Mouse (Mus musculus) forelimb bud, embryonic 11.5 days (tissue): Measurements from ENCODE around the gene Uvrag.
"Not testable (repeated sequence)": the region's sequence is repeated elsewhere in the genome, so short reads cannot be mapped to it uniquely, and the experiment has no call there.

ENCODE experiments used
- DNase-seq: peaks from one replicate; pipeline ENCODE4 v3.0.0-alpha.2; 2012; ENCODE audit warnings: low read depth, low spot score

The Uvrag gene

DNA sequence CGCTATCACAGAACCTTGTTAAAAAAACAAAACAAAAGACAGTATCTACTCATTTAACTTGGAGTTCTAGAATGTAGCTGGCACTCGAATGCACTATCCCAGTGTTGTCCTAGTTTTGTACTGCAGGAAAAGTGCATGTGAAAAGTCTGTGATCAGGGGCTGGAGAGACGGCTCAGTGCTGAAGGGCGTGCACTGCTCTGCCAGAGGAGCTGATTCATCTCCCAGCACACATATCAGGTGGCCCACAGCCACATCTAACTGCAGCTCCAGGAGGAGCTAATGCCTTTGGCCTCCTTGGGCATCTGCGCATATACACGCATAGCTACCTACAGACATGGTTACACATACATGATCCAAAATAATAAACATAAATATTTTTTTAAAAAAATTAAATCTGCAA lies 159.5 kb downstream of the Uvrag start:
- no peak for DNase-seq

DNA sequence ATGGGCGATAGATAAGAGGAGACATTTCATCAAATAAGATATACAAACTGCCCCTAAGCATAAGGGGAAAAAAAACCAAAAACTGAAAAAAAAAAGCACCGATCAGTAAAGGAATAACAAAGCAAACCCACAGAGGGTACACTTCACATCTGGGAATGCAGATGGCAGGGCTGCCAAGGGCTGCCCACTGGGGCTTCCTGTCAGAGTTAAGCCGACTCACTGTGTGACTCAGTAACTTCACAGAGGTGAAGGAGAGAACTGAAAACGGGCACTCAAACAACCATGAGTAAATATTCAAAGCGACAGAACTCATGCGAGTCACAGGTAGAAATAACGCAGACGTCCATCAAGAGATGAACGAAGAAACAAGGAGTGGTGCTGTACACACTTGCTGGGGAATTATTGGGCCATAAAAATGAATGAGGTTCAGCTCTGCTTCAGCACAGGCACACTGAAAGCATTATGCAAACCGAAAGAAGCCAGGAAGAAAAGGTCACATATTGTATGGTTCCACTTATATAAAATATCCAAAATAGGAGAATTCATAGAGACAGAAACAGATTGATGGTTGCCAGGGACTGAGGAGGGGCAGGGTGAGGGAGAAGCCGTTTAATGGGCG lies 164.0 kb downstream of the Uvrag start:
- no peak for DNase-seq

DNA sequence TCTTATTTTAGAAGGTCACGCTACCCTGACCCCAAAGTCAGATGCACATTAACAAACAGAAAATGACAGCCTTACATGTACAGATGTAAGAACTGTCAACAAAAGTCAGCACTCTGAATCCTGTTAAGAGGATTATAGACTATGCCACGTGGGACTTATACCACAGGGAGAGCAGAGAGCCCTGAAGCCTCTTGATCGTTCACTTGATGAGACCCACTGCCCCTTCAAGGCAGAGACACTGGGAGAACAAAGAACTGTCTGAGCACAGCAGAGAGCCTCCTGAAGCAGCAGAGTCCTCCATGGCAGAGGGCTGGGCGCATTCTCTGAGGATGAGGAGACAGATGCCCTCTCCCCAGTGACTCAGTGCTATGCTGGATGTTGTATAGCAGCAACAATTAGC lies 166.4 kb downstream of the Uvrag start:
- DNase-seq: no peak

DNA sequence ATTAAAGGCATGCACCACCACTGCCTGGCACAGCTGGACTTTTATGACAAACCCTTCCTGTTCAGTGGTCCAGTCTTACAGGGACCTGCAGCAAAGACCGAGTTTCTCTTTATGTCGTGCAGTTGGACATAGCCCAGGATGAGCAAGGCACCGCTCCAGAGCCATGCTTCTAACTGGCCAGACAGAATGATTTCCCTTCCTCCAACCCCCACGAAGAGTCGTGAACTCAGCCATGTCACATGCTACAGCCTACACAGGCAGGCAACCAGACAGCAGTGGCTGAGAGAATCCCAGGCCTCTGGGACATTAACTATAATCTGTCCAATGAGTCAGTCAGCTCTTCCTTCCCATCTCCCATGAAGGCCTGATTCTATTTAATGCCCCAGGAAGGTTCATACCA lies 170.2 kb downstream of the Uvrag start:
- DNase-seq: no peak

DNA sequence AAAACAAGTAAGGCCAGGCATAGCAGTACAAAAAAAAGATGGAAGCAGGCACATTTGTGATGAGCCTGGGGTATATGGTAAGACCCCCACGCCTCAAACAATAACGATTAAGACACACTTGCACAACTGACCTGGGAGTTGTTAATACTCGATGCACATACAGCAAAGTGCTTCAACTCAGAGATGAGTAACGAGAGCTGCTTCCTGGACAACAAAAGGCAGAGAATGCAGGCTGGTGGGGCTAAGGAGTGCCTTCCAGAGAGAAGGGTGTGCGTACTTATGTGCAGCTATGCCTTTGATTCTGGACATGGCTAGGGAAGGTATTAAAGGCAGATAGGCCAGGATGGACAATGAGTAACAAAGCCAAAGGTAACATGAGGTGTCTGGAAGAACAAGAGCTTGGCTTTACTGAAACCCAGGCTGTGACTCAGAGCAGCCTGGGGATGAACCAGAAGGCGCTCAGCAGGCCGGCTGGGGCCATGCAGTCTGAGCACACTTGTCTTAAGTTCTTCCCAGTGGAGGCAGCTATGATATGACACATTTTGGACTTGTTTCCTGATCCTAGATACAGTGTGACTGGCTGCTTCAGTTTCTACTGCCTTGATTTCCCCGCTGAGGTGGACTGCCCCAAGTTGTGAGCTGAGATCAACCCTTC lies 172.1 kb downstream of the Uvrag start:
- DNase-seq: no peak

DNA sequence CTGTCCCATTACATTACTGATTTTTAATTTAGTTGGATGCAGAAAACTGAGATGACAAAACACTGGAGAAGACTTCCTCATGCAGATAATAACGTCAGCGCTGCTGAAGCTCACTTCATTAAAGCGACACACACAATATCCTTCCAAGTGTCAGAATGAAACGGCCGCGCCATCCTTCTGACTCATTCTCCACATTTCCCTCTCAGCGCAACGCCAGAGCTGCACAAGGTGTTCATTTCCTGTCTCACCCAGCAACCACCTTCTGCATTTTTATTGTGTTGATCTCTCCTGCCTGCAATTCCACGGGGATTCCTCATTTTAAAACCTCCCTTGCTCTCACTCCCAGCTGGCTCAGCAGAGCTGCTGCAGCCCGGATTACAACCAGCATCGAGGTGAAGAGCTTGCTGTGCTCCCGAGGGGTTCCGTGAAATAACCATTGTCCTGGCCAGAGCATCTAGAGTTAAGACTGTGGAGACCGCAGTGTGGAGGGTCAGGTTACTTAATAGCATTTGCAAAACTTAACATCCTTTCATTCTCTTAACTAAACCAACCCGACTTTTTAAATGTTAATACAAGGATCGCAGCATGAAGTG lies 172.8 kb downstream of the Uvrag start:
- peak; percentile 52 for DNase-seq

DNA sequence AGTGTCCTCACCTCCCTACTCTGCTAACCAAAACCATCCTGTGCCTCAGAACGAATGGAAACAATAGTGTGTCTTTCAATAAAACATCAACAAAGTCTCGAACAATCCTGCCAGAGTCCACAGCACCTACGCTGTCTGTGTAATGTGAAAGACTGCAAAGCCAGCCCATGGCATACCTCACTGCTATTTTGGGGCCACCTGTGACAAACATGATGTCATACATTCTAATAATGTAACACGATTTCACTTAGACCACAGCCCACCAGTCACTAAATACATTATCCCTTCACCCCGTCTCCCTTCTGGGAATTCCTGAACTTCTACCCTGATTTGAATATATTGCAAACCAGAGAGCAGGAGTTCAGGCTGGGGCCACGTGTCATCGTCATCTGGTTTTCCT lies 173.3 kb downstream of the Uvrag start:
- DNase-seq: no peak

DNA sequence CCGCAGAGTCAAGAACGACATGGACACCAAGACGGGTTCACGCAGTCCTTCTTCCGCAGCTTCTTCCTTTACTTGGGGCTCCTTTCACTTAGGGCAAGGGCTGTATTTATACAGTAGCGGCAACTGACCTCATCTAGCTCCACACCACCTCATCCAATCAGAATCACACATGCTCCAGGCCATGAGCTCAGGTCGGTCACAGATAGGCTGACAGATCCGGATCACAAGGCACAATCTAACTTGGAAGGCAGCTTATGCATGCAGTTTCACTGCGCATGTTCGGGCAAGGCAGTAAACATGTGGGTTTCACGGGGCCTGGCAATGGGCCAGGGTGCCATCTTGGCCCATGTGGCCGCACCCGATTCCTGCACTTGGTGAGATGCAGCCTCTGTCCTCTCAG lies 177.4 kb downstream of the Uvrag start:
- not testable (repeated sequence) for DNase-seq

DNA sequence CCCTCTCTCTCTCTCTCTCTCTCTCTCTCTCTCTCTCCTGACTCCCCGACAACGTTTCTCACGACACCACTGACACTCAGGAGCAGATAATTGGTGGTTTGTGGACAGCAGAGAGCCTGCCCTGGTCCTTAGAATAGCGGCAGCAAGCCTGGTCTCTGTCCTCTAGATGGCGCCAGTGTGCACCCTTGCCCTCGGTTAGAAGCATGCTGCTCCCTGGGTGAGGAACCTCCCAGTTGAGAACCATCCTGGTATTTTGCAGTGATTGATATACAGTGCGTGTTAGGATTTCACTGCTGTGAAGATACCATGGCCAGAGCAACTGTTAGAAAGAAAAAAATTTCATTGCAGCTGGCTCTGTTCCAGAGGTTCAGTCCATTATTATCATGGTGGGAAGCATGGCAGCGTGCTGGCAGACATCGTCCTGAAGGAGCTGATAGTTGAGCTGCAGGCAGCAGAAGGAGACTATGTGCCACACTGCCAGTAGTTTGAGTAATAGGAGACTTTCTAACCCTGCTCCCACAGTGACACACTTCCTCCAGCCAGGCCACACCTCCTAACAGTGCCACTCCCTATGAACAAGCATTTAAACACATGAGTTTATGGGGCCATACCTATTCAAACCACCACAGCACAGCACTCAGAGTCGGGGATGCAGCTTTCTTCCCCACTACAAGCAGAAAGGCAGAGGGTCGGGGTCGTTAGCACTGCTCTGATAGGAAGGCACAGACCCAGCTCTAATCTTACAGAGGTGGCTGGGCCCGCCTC lies 178.2 kb downstream of the Uvrag start:
- DNase-seq: peak; percentile 72

DNA sequence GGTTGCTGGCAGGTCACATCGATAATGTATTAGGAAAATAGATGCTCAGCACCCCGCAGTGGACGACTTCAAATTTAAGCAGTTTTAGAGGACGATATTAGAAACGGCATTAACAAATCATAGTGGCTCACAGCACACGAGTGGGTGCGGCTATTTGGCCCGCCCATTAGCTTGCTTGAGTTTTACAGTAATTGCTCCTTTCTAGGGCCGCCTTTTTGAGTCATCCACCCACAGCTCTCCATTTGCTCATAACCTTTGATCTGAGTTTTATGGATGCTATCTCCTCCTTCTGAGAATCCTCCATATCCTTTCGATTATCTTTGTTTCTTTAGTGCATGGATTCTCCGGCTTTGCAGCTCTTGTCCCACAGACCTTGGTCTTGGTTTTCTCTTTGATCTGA lies 178.9 kb downstream of the Uvrag start:
- DNase-seq: no peak

DNA sequence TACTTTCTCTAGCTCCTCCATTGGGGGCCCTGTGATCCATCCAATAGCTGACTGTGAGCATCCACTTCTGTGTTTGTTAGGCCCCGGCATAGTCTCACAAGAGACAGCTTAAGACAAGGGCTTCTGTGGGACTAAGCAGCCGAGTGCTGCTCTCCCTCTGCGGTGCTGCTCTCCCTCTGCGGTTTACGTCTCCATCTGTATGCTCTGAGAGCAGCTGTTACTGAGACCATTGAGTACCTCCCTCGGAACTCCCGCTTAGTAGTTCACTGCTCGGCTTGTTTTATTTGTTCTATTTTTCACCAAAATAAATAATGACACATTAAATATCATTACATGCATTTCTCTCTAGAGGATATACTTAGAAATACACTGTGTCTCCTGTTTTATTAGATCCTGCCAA lies 180.7 kb downstream of the Uvrag start:
- no peak for DNase-seq

DNA sequence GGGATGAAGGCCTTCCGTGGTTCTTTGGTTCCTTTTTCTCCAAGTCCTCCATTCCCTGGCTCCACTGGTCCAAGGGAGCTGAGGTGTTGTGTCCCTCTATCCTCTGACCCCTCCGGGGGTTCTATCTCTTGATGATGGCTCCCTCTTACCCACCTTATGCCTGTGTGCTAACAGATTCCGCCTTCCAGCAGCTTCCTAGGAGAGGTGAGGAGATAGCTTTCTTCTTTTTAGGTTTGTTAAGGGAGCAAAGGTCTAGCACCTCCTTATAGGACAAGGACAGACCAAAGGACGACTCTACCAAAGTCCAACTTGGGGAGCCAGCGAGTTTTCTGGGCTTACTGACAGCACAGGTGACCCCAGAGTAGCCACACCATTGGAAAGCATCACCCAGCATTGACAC lies 181.7 kb downstream of the Uvrag start:
- DNase-seq: no peak

DNA sequence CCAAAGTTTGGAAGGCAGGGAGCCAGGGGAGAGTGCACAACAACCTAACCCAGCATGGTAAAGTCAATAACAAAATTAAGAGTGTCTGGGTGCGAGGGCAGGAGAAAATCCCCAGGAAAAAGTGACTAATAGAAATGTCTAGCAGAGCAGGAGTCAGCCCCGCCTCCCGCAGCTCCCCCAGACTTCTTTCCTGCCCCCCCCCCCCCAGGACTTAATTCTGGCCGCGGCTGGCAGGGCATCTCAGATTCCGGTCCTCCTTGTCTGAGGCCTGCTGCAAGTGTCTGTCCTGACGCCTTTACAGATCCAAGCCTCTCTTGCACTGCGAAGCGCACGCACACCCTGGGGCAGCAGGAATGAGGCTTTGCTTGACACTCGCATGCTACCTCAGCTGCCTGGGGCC lies 182.8 kb downstream of the Uvrag start:
- no peak for DNase-seq

DNA sequence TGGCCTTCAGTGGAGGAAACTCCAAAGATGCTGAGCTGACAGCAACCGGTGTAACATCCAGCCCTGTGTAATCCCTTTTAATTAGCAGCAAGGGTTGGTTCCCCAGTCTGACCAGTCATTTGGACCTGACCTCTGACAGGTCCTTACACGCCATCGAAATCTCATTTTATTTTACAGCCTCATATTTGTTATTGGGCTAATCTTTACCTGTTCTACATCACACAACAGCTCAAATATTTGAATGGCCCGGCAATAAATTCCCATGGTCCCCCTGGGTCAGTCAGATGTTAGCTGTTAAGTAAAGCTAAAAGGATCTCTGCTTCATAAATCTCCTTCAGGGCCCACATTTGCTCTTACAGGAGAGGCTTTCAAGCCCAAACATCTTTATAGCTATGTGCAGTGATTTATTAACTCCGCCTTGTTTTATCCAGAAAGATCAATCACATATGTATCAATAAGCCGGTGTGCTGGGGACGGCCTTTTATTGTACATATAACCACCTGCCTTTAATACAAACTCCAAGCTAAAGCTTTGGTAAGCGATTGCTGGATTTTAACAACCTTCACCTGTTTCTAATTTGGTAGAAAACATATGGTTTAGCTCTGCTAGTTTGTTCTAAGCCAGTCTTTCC lies 183.7 kb downstream of the Uvrag start:
- peak; percentile 95 for DNase-seq

DNA sequence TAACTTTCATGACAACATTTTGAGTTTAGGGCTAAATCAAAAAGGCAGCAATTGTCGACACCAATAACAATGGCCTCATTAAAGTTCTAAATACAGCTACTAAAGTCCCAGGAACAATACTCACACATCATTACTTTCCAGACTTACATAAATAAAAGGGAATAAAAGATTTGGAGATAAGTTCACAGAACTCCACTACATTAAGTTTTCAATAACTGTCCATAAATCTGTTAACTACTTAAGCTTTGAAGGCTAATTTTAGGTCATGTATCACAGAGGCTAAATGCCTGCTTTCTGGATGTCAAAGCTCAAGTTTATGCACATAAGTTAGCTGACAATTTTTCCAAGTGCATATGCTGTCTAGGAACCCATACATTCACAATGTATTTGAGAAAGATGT lies 184.3 kb downstream of the Uvrag start:
- peak; percentile 69 for DNase-seq

DNA sequence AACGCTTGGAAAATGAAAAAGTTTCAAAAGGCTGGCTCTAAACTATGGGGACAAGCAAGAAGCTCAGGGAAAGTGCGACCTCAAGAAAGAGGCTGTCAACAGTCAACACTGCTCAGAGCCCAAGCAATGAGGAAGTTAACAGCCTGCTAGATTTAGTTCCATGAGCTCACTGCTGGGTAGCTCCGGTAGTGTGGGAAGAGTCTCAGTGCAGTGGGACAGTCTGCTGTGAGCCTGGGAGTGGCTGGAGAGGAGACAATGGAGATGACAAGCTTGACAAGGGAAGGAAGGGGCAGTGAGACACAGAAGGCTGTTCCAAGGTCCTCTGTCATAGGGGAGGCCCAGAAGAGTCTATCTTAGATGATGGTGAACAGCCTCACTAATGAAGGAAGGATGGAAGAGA lies 187.3 kb downstream of the Uvrag start:
- DNase-seq: no peak

DNA sequence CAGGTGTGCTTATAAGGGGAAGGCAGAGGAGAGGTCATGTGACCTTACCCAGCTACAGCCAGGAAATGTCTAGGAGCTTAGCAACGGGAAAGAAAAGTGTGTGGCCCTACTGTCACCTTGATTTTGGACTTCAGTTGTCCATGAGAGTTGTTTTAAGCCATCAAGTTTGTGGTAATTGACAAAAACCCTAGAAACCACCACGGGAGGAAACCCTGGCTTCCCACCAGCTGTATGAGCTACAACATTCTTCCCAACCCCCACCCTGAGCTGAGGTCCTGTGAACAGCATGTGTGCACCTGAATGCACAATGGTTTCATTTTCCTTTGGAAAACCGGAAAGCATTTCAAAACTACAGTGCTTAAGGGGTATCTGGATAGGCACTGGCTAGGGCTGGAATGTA lies 196.0 kb downstream of the Uvrag start:
- DNase-seq: no peak

DNA sequence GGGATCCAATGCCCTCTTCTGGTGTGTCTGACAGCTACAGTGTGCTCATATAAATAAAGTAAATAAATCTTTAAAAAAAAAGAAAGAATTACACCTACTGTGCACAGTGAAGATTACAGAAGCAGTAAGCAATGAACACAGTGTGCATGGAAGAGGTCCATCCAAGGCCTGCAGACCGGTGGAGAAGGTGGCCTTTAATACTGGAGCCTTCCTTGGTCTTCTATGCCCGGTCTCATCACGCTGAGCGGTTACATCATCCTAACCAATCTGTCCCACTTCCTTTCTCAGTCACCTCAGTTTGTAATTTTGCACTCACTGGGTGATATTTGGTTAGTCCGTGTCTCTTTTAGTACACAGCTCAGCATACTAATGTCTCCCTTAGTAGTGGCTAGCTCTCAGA lies 197.3 kb downstream of the Uvrag start:
- DNase-seq: no peak

DNA sequence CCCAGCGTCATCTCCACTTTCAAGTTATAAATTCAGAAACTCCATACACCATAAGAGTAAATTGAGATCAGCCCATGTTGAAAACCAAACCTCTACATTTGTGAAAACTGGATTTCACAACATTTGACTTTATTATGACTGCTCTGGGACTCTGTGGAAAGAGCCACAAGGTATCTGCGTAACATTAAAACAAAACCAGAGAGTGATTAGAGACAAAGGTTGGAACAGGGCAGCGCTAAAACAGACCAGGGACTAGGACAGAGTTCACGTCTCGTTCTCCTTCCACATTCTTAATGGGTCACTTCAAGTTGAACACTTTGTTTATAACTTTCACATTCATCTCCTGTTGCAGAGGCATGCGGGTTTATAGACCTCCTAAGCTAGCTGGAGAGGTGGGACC lies 198.2 kb downstream of the Uvrag start:
- DNase-seq: no peak

DNA sequence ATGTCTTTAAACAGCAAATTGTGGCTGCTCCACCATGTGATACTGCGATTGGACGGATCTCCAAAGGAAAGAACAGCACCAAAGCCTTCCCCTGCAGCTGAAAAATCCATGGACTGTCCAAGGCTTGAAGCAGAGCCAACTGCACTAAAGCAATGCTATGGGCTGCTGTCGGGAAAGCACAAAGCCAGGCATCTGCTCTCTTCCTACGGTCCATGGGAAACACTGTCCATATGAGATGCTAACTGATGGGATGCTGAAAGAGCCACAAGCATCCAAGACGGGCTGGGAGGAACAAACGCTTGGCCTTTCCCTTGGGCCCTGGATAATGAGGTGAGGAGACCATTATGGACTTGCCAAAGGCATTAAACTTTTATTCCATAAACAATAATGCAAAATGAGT lies 201.7 kb downstream of the Uvrag start:
- no peak for DNase-seq

DNA sequence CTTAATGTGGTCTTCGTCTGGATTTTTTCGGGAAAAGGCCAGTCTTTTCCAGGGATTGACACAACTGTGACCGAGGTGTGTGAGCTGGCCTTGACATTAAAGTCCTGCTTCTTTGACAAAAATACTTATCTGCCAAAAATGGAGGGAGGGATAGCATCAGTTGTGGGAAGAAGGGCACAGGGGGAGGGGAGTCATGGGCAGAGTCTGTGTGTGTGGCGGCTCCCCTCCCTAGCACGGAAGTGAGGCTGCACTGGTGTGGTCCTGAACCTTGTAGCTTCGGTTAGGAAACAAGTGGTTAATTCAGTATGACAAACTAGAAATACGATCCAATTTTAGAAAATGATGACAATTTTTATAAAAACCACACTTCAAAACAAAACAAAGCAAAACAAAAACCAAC lies 202.3 kb downstream of the Uvrag start:
- DNase-seq: no peak

DNA sequence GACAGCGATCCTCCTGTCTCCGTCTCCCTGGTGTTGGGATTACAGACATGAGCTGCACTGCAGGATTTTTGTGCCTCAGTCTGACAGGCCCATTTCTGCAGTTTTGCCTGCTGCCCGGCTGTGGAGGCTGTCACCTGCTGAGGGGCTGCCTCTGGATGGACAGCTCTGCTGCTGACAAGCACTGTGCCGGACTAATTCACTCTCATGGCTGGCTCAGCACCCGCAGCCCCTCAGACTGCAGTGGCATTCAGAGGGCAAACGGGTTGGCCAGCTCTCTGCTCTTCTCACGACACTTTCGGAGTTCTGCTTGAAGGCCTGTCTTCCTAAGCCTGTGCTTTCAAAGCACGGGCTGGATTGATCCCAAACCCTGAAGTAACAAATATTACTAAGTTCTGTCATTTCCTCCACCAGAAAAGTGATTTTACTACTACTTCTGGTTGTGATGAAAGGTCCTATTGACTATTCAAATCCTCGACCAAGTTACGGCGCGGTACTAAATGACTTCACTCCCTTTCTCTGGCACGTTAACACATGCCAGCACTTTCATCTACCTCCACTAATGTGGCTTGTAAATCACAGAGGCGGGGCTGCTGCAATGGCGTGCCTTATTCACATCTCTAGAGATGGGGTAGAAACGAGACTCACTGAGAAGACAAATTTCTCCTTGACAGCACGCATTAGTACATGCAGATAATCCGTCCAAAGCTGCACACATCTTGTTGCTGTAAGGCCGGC lies 203.7 kb downstream of the Uvrag start:
- no peak for DNase-seq
